Mouse (Mus musculus): ENCODE measurements around the gene Tgfbr3l. TPM values are rescaled to one million over a fixed set of nuclear protein-coding genes. Genes with fewer than 3 reads are reported as not detected.
A peak's percentile ranks its signal among the peaks of the same experiment; 100 is the strongest.

The Tgfbr3l gene
- polyA plus RNA-seq (2016; fragmentation: Nextera tagmentation; extraction: Ambion mirVana), result 2.4 and 3.7 TPM in 2 replicates

DNA sequence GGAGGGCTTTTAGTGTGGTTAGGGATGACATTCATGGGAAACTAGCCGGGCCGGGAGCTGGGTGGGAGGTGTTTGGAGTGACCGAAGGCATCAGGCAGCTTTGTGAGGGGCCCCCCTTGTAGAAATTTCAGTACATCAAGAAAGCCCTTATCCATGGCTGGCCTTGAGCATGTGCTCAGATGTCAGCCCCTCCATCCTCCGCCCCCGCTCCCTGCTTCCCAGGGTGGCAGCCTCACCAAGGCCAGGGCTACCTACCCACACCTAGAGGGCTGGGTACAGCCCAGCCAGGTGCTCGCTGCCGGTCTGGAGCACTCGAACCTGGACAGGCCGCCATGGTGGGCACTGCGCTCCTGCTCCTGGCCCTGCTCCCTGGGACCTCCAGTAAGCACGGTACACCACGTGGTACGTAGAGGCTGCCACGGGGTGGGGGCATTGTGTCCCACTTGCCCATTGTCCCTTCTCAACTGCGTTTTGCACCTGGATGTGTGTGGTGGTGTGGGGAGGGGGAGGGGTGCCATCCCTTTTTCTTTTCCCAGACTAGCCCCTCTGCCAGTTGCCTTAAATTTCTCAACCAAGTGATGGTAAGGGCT lies at the start of gene Tgfbr3l:
TSS of gene Tgfbr3l (plus strand) at position 264 of the 590 bp plus-strand sequence.
- H3K4me1 ChIP-seq (replicated peaks), result peaks cover 34% of the 10 kb centered on the region
- no peak within 1 kb of the TSS for H3K4me3 ChIP-seq
- WGBS, result 80% methylated on average over 15 of the region's 15 CpGs
- H3K27ac ChIP-seq, result no peak within 1 kb of the TSS
- no peak for DNase-seq (ENCODE audit: low spot score)
- no peaks in the 10 kb centered on the region for H3K9me3 ChIP-seq
- peaks cover 31% of the 10 kb centered on the region for H3K27me3 ChIP-seq (ENCODE audit: insufficient read depth, poor library complexity, severe bottlenecking)
- peaks cover 70% of the 10 kb centered on the region for H3K36me3 ChIP-seq

DNA sequence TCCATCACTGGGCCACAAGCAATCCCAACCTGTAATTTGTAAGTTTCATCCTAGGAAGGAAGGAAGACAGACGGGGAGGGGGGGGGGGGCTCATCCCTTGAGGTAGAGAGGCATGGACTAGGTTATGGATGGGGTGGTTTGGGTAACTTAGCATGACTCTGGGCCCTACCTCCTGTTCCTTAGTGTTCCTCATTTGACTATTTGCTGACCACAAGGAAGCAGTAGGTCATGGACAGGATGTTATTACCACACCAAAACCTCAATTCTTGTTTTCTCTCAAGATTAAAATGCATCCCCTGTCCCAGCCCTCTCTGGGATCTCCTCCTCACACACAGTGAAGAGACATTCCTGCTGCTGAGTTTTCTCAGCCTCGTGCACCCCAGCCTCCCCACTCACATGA lies 46.7 kb upstream of the Tgfbr3l start:
- peaks cover 13% of the 10 kb centered on the region for H3K4me1 ChIP-seq (replicated peaks)
- H3K4me3 ChIP-seq, result no peak overlapping the region
- no peak for DNase-seq (ENCODE audit: low spot score)
- H3K27me3 ChIP-seq (ENCODE audit: insufficient read depth, poor library complexity, severe bottlenecking), result peaks cover 42% of the 10 kb centered on the region
- no peaks in the 10 kb centered on the region for H3K9me3 ChIP-seq
- 68% methylated on average over 2 of the region's 2 CpGs for WGBS
- peaks cover 27% of the 10 kb centered on the region; the same call in 1 of the 2 replicates for H3K36me3 ChIP-seq
- H3K27ac ChIP-seq, result no peak overlapping the region

DNA sequence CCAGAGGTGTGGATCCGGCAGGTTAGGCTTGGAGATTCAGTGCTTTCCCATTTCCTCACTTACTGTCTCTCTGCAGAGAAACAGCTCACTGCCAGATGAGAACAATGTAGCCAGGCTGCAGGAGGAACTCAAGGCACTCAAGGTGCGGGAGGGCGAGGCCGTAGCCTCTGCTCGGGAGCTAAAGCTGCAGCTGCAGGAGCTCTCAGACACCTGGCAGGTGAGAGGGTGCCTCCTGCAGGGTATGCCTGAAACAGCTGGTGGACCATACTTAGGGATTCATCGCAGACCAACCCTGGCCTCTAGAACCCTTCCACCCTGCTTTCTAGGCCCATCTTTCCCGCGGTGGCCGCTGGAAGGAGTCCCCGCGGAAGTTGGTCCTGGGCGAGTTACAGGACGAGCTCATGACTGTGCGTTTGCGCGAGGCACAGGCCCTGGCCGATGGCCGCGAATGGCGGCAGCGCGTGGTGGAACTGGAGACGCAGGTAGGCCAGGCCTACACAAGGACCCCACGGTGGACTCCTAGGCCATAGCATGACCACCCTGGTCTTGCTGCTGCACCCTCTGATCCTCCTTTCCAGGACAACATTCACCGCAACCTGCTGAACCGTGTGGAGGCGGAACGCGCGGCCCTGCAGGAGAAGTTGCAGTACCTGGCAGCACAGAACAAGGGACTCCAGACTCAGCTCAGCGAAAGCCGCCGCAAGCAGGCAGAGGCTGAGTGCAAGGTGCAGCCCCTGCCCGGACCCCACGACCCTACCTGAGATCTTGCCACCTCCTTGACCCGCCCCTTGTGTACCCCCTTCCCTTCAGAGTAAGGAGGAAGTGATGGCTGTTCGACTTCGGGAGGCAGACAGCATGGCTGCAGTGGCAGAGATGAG lies 42.5 kb upstream of the Tgfbr3l start:
- H3K36me3 ChIP-seq, result peaks cover 54% of the 10 kb centered on the region
- peak; percentile 35 for DNase-seq (ENCODE audit: low spot score)
- peak overlapping the region; percentile 29 for H3K4me3 ChIP-seq
- WGBS, result 10% methylated on average over 38 of the region's 38 CpGs
- peaks cover 64% of the 10 kb centered on the region for H3K27me3 ChIP-seq (ENCODE audit: insufficient read depth, poor library complexity, severe bottlenecking)
- H3K9me3 ChIP-seq, result peaks cover 4% of the 10 kb centered on the region; the same call in 1 of the 2 replicates
- no peak overlapping the region for H3K27ac ChIP-seq
- peaks cover 25% of the 10 kb centered on the region for H3K4me1 ChIP-seq (replicated peaks)

DNA sequence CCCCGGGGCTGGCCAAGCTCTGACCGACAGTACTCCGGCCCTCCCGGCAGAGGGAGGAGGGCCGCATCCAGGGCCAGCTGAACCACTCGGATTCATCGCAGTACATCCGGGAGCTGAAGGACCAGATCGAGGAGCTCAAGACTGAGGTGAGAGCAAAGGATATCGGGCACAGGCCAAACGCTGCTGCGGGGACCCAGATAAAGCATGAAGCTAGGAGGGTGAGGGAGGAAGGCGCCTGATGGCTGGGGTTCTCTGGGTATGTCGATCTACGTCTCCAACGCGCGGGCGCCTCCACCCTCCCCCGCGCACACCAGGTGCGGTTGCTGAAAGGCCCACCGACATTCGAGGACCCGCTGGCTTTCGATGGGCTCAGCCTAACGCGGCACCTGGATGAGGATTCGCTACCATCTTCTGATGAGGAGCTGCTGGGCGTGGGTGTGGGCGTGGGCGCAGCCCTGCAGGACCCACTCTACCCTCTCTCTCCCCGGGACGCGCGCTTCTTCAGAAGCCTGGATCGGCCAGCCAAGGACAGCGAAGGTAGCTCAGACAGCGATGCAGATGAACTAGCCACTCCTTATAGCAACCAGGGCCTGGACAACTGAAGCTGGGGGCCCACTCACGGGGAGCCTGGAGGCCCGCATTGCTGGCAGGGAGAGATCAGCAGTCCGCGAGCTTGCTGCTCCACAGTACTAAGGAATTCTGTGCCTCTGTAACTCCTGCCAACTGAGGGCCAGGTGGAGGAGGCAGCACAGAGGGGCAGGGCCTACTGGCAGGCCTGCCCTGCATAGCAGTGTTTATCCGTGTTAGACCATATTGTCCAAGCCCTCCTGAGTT lies 41.6 kb upstream of the Tgfbr3l start:
- DNase-seq (ENCODE audit: low spot score), result peak; percentile 31
- peak overlapping the region; percentile 29 for H3K4me3 ChIP-seq
- H3K9me3 ChIP-seq, result peaks cover 4% of the 10 kb centered on the region; the same call in 1 of the 2 replicates
- H3K27me3 ChIP-seq (ENCODE audit: insufficient read depth, poor library complexity, severe bottlenecking), result peaks cover 64% of the 10 kb centered on the region
- peaks cover 25% of the 10 kb centered on the region for H3K4me1 ChIP-seq (replicated peaks)
- peaks cover 61% of the 10 kb centered on the region for H3K36me3 ChIP-seq
- no peak overlapping the region for H3K27ac ChIP-seq
- 6% methylated on average over 44 of the region's 44 CpGs for WGBS

DNA sequence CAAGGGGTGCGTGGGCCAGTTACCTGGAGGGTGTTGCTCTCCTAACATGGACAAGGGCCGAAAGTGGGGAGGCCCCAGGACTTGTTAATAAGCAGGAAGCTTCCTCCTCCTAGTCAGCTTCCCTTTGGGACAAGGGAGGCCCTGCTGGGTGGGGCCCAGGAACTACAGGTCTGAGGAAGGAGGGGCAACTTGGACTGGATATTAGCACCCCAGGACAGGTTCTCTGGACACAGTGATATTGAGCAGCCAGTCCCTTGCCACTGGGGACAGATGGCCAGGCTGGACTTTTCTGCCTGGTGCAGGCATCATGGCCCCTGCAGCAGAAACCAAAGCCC lies 41.0 kb upstream of the Tgfbr3l start:
- peaks cover 4% of the 10 kb centered on the region; the same call in 1 of the 2 replicates for H3K9me3 ChIP-seq
- H3K27ac ChIP-seq, result no peak overlapping the region
- DNase-seq (ENCODE audit: low spot score), result no peak
- 54% methylated on average over 2 of the region's 2 CpGs for WGBS
- H3K27me3 ChIP-seq (ENCODE audit: insufficient read depth, poor library complexity, severe bottlenecking), result peaks cover 68% of the 10 kb centered on the region
- H3K36me3 ChIP-seq, result peaks cover 58% of the 10 kb centered on the region
- 0 out of 2 replicates have a peak overlapping the region, but pooled peaks have one; percentile 29 for H3K4me3 ChIP-seq
- peaks cover 25% of the 10 kb centered on the region for H3K4me1 ChIP-seq (replicated peaks)

DNA sequence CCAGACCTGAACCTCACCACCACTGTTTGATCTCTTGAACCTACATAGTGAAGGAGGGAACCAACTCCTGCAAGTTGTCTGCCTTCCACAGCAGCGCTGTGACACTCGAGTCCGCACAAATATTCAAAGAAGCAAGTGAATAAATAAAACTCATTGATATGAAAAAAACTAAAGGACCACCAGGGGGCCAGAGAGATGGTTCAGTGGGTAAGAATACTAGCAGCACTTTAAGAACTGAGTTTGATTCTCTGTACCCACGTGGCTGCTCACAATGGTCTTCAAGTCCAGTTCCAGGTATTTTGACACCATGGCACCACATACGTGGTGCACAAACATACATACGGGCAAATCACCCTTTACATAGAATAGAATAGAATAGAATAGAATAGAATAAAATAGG lies 36.9 kb upstream of the Tgfbr3l start:
- no peak overlapping the region for H3K4me3 ChIP-seq
- no peak overlapping the region for H3K27ac ChIP-seq
- H3K27me3 ChIP-seq (ENCODE audit: insufficient read depth, poor library complexity, severe bottlenecking), result peaks cover 67% of the 10 kb centered on the region
- no peak for DNase-seq (ENCODE audit: low spot score)
- H3K36me3 ChIP-seq, result peaks cover 44% of the 10 kb centered on the region
- peaks cover 50% of the 10 kb centered on the region for H3K4me1 ChIP-seq (replicated peaks)
- peaks cover 4% of the 10 kb centered on the region; the same call in 1 of the 2 replicates for H3K9me3 ChIP-seq
- 79% methylated on average over 6 of the region's 6 CpGs for WGBS

DNA sequence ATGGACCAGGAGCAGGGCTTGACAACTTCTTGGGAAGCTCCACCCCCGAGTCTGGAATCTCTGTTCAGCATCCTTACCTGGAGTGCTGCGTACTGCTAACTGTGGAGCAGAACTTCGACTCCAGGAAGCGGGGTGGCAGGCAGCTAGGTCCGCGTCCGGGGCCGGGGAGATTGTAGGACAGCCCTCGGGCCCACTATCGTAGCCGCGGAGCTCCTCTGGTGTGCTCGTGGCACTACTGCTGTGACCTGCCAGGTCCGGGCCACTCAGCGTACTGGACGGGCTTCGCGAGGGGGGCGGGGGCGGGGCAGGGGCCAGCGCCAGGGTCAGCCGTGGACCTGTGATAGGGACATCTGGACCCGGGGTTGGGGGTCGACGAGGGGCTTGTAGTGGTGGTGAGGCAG lies 35.2 kb upstream of the Tgfbr3l start:
- Histone ChIP-seq H3K4me3 (peak overlapping the region; percentile 50), H3K27me3 (ENCODE audit: insufficient read depth, poor library complexity, severe bottlenecking) (peaks cover 67% of the 10 kb centered on the region), H3K4me1 (replicated peaks) (peaks cover 51% of the 10 kb centered on the region), H3K36me3 (peaks cover 31% of the 10 kb centered on the region), H3K9me3 (peaks cover 4% of the 10 kb centered on the region; the same call in 1 of the 2 replicates), H3K27ac (peak overlapping the region; percentile 77)
- WGBS, result 2% methylated on average over 25 of the region's 25 CpGs
- peak; percentile 48 for DNase-seq (ENCODE audit: low spot score)

DNA sequence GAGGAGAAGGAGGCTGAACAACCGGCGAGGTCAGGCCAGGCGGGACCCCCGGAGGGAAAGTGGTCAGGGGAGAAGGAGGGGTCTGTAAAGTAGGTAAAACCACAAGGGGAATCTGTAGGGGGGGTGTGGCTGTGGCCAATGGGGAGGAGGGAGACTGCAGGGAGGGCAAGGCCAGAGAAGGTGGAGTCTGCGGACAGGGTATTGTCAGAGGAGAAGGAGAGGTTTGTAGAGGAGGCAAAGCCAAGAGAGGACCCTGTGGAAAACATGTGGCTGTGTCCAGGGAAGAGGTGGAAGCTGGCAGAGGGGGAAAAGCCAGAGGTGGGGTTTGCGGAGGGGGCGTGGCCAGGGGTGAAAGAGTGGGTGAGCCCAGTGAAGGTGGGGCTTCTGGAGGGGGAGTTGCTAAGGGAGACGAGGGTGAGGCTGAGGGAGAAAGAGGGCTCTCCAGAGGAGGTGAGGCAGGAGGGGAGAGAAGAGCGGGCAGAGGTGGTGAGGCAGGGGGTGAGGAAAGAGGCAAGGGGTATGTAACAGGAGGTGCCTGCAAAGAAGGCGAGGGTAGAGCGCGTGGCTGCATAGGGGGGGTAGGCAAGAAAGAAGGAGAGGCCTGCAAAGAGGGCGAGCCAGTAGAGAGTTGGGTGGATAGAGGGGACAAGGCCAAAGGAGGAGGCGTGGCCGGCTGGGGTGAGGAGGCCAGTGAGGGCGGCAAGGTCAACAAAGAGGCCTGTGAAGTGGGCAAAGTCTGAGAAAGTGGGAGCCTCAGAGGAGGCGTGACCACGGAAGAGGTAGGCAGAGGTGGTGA lies 34.6 kb upstream of the Tgfbr3l start:
- Histone ChIP-seq H3K4me3 (peak overlapping the region; percentile 50), H3K9me3 (peaks cover 4% of the 10 kb centered on the region; the same call in 1 of the 2 replicates), H3K4me1 (replicated peaks) (peaks cover 51% of the 10 kb centered on the region), H3K27me3 (ENCODE audit: insufficient read depth, poor library complexity, severe bottlenecking) (peaks cover 67% of the 10 kb centered on the region), H3K27ac (peak overlapping the region; percentile 77), H3K36me3 (peaks cover 31% of the 10 kb centered on the region)
- peak; percentile 48 for DNase-seq (ENCODE audit: low spot score)
- 2% methylated on average over 18 of the region's 18 CpGs for WGBS

DNA sequence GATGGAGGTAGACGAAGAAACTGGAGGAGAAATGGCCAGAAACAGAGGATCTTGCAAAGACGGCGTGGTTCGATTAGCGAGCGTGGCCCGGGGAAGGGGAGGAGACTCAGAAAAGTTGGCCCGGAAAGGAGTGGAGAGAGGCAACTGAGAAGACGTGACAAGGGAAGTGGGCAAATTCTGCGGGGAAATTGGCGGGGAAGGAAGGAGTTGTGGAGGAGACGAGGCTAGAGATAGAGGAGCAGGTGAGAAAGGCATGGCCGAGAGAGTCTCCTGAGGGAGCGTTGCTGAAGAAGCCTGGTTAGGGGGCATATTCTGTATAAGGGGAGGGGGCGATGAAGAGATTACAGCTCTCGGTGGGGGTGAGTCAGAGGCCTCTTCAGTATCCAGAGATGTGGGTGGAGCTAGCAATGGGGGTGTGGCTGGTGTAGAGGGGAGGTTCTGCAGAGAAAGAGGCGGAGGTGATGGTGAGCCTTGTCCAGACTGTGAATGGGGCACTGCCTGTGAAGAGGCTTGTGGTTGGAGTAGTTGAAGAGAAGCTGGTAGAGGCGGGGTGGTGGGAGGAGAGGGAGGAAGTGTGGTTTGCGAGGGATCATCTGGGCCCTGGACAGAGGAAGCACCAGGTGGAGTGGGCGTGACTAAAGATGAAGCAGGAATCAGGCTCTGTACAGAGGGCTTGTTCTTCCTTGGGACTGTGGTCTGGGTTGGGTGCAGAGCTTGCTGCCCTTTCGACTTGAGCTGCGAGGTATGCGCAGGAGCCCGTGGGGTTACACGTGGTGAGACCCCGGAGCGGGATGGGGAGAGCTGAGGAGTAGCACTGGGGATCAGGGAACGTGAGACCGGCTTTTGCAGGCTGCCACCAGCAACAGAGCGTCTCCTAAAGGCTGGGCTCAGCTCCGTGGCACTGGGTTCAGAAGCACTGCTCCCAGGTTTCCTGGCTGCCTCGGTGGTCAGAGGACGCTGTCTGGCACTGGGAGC lies 33.7 kb upstream of the Tgfbr3l start:
- DNase-seq (ENCODE audit: low spot score), result peak; percentile 44
- H3K27me3 ChIP-seq (ENCODE audit: insufficient read depth, poor library complexity, severe bottlenecking), result peaks cover 66% of the 10 kb centered on the region
- WGBS, result 8% methylated on average over 33 of the region's 33 CpGs

DNA sequence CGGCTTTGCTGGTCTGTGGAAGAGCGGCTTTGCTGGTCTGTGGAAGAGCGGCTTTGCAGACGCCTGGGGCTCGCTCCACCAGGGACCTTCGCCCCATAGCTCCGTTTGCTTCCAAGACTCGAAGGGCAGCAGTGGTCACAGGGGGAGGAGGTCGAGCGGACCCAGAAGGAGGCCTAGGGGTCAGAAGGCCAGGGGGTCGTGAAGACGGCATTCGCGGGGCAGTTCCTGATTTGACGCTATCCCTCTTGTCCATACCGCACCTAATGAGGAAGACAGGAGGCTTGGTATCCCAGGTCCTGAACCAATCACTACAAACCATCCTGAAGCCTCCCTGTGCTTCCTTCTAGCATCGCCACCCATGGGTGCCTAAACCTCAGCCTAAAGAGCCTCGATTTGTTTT lies 31.7 kb upstream of the Tgfbr3l start:
- 4% methylated on average over 18 of the region's 18 CpGs for WGBS
- Histone ChIP-seq H3K27ac (peak overlapping the region; percentile 94), H3K4me1 (replicated peaks) (peaks cover 51% of the 10 kb centered on the region), H3K4me3 (peak overlapping the region; percentile 70), H3K9me3 (no peaks in the 10 kb centered on the region), H3K36me3 (peaks cover 7% of the 10 kb centered on the region; the same call in 1 of the 2 replicates), H3K27me3 (ENCODE audit: insufficient read depth, poor library complexity, severe bottlenecking) (peaks cover 70% of the 10 kb centered on the region)
- DNase-seq (ENCODE audit: low spot score), result no peak

More for the DNA sequence above, 33.7 kb upstream of the Tgfbr3l start:
- Histone ChIP-seq H3K4me1 (replicated peaks) (peaks cover 51% of the 10 kb centered on the region), H3K36me3 (peaks cover 27% of the 10 kb centered on the region), H3K9me3 (peaks cover 3% of the 10 kb centered on the region; the same call in 1 of the 2 replicates), H3K27ac (peak overlapping the region; percentile 77), H3K4me3 (peak overlapping the region; percentile 50)
